Comparison of ENCODE assay signal across 25 mouse cellular contexts in genomic region chr11:46375015-46375414, GRCm38 (mm10). TPM values are rescaled to one million over a fixed set of nuclear protein-coding genes. Genes with fewer than 3 reads are reported as not detected.
DNase-seq lines count a peak whose midpoint lies in the region; ATAC-seq and TF ChIP-seq lines count a peak whose summit lies in the region.
"Had no signal": no experiment of that assay in that cellular context is flagged by ENCODE, and none has a peak within 500 bp of the region (broad histone marks: within the 10 kb centered on the region; RNA-seq: fewer than 3 reads in every experiment).

No protein-coding gene starts in this region.

- peak overlapping the region; percentile 35; the same call in 1 of the 2 replicates for H3K27ac ChIP-seq in thymus, adult 2 months (ENCODE audit: control insufficient read depth, insufficient read depth, low read length)
- H3K27ac ChIP-seq: embryonic facial prominence, embryonic 12.5 days; forebrain, embryonic 15.5 days; heart, embryonic 15.5 days; hindbrain, embryonic 10.5 days; hindbrain, embryonic 14.5 days had no signal

- TF ChIP-seq CTCF in thymus, adult 2 months (IDR thresholded peaks at IDR 0.05; ENCODE audit: borderline replicate concordance, control insufficient read depth, extremely low read depth, insufficient read depth, low read length, poor library complexity) = no peak

- H3K36me3 ChIP-seq in thymus, adult 2 months (ENCODE audit: control insufficient read depth, insufficient read depth, low read length) = peaks cover 27% of the 10 kb centered on the region
- H3K36me3 ChIP-seq: embryonic facial prominence, embryonic 12.5 days; forebrain, embryonic 15.5 days; G1E; heart, embryonic 15.5 days; hindbrain, embryonic 10.5 days had no signal

- H3K4me1 ChIP-seq in thymus, adult 2 months (replicated peaks; ENCODE audit: control insufficient read depth, insufficient read depth, low read length) = peaks cover 41% of the 10 kb centered on the region
- H3K4me1 ChIP-seq: embryonic facial prominence, embryonic 12.5 days; forebrain, embryonic 15.5 days; heart, embryonic 15.5 days had no signal

- TF ChIP-seq POLR2A in thymus, adult 2 months (IDR thresholded peaks at IDR 0.05; ENCODE audit: control insufficient read depth, extremely low read depth, insufficient read depth, low read length, poor library complexity) = no peak

- H3K27me3 ChIP-seq in thymus, adult 2 months (ENCODE audit: control insufficient read depth, insufficient read depth, low read length) = no peaks in the 10 kb centered on the region
- H3K27me3 ChIP-seq: embryonic facial prominence, embryonic 12.5 days; forebrain, embryonic 15.5 days; heart, embryonic 15.5 days had no signal

- no peak for ATAC-seq in CD4-positive, CD25-positive, alpha-beta regulatory T cell, adult 4 months
- ATAC-seq: forebrain, embryonic 15.5 days had no signal

- WGBS in thymus, adult 2 months = 67% methylated on average over 8 of the region's 8 CpGs

- H3K4me3 ChIP-seq in thymus, adult 2 months (ENCODE audit: control insufficient read depth, insufficient read depth, low read length) = no peak overlapping the region
- H3K4me3 ChIP-seq: embryonic facial prominence, embryonic 12.5 days; forebrain, embryonic 15.5 days; heart, embryonic 15.5 days; hindbrain, embryonic 10.5 days had no signal

- peak; percentile 63 for DNase-seq in CD4-positive, CD25-positive, alpha-beta regulatory T cell, adult 2 months (ENCODE audit: low read depth, low spot score)
- no peak for DNase-seq in thymus, adult 2 months
- DNase-seq in thymus, adult 18-20 months = no peak
- DNase-seq in CD4-positive helper T cell, adult 2 months (ENCODE audit: low read depth, low spot score) = peak; percentile 77
- peak; percentile 78 for DNase-seq in naive thymus-derived CD4-positive, alpha-beta T cell, adult 2 months (ENCODE audit: low read depth)
- no peak for DNase-seq in adrenal gland, postnatal 4 days (ENCODE audit: low spot score in 2 of 2)
- DNase-seq: adrenal gland, postnatal 10 days; B cell, adult 2 months; cerebellum, adult 11-12 months; cerebellum, adult 9-10 months; cerebellum, postnatal 25 days; heart, adult 18-20 months had no signal

RNA-seq across cellular contexts. Expression of gene Itk, which starts 14.3 kb away (rescaled TPM):
- 100 to 1,000 TPM; 152 to 211 TPM for polyA plus RNA-seq in CD4-positive, CD25-positive, alpha-beta regulatory T cell, adult 4 months (2017; shearing (Covaris generic))
- polyA plus RNA-seq in thymus, adult 2 months (2012; rRNA removed) = 117 and 125 TPM in 2 replicates
- under 1 TPM; 0.36 to 0.37 TPM for total RNA-seq in adrenal gland, postnatal 4 days (2021)
- total RNA-seq: gastrocnemius, adult 8-10 months had no signal
- polyA plus RNA-seq: forebrain, embryonic 15.5 days; heart, embryonic 11.5 days; hindbrain, embryonic 10.5 days had no signal

RNA-seq across cellular contexts. Expression of gene Fam71b, which starts 21.3 kb away (rescaled TPM):
- under 1 TPM in 1 of 2 experiments, not detected in 1; 0.28 TPM for polyA plus RNA-seq in CD4-positive, CD25-positive, alpha-beta regulatory T cell, adult 4 months (2017; shearing (Covaris generic))
- 2.1 and 2.6 TPM in 2 replicates for polyA plus RNA-seq in thymus, adult 2 months (2012; rRNA removed)
- not detected for total RNA-seq in adrenal gland, postnatal 4 days (2021)
- total RNA-seq: adrenal gland, postnatal 10 days; gastrocnemius, adult 8-10 months; gastrocnemius, postnatal 4 days; heart, adult 18-20 months; heart, postnatal 25 days had no signal
- polyA plus RNA-seq: cortical plate, adult 2 months; embryonic facial prominence, embryonic 12.5 days; forebrain, embryonic 11.5 days; forebrain, embryonic 15.5 days; G1E; heart, embryonic 15.5 days; hindbrain, embryonic 10.5 days; hindbrain, embryonic 14.5 days had no signal

Comparison
In these comparisons a context has a peak if more than half of its experiments do, and no peak if none do; other contexts are left out.
1. DNase-seq: peak in CD4-positive, CD25-positive, alpha-beta regulatory T cell, adult 2 months (single experiment), CD4-positive helper T cell, adult 2 months (single experiment) and naive thymus-derived CD4-positive, alpha-beta T cell, adult 2 months (single experiment); none in thymus, adult 2 months (single experiment), thymus, adult 18-20 months (0 of 2) and adrenal gland, postnatal 4 days (0 of 2).